Mouse (Mus musculus) embryonic fibroblast, embryonic 13.5 days (primary cell): ENCODE data around the gene Pla1a.

Source experiments
- CTCF ChIP-seq: IDR thresholded peaks from 2 replicates; pipeline ENCODE4 v1.5.1; 2011; ENCODE audit warnings: mild to moderate bottlenecking, control low read depth, low read length, moderate library complexity, borderline replicate concordance; ENCODE audit not compliant: insufficient read depth
- POLR2A ChIP-seq: IDR thresholded peaks from 2 replicates; pipeline ENCODE4 v1.6.1; 2011; ENCODE audit warnings: low read depth, mild to moderate bottlenecking, control low read depth, low read length, moderate library complexity

DNA sequence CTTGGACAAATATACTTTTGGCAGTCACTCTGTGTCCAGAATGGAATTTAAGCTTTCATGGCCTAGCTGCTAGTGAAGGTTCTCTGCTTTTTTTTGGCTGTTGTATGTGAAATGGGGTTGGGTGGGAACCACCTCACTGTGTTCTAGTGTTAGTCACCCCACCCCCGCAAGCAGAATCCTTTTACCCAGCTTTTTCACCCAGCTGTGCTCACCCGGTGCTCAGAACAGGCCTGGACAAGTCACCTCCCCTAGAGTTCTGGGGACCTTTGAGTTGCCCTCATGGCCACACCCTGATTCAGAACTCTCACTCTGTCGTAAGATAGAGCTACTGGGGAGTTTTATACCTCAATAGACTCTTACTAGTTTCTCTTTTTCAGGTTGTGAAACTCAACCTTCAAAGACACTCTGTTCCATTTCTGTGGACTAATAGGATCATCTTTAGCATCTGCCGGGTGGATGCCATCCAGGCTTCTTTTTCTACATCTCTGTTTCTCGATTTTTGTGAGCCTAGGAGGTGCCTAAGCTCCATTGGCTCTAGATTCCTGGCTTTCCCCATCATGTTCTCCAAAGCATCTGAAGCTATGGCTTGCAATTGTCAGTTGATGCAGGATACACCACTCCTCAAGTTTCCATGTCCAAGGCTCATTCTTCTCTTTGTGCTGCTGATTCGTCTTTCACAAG, 25.8 kb upstream of the Pla1a start:
- TF ChIP-seq CTCF (no peak), POLR2A (no peak; the same call in 1 of the 2 replicates)
